Mouse (Mus musculus) kidney, adult 2 months (tissue): Measurements from ENCODE around the gene Itga3.

Experiments used
- CTCF ChIP-seq: fragments of 200-500 bp; conservative IDR thresholded peaks from 2 replicates; pipeline ENCODE4 v1.5.1; 2011; ENCODE audit warnings: low read depth, mild to moderate bottlenecking, control low read depth, low read length, moderate library complexity, mixed read lengths; ENCODE audit not compliant: insufficient read depth, insufficient read length
- POLR2A ChIP-seq: fragments of 200-500 bp; IDR thresholded peaks from one replicate; pipeline ENCODE4 v1.6.1; 2011; ENCODE audit warnings: low read depth, low read length, control low read depth

DNA sequence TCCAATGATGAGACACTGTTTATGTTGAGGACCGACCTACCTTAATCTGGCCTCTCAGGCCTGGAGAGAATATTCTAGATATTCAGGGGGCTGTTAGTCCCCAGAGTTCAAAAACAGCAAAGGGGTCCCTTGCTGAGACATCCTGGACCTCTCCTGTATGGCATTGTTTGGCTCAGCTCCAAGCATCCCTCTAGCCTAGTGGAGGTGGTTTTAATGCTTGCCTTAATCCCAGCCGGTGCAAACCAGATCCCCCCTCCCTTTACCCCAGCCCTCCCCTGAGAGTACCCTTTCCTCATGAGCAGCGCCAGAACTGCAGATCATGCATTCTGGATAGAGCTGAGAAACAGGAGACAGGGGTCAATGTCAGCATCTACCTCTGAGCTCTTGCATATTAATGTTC, 64.1 kb downstream of the Itga3 start:
- TF ChIP-seq CTCF (no peak), POLR2A (no peak)
